Comparison of ENCODE assay signal across 9 mouse cellular contexts in the genomic region with DNA sequence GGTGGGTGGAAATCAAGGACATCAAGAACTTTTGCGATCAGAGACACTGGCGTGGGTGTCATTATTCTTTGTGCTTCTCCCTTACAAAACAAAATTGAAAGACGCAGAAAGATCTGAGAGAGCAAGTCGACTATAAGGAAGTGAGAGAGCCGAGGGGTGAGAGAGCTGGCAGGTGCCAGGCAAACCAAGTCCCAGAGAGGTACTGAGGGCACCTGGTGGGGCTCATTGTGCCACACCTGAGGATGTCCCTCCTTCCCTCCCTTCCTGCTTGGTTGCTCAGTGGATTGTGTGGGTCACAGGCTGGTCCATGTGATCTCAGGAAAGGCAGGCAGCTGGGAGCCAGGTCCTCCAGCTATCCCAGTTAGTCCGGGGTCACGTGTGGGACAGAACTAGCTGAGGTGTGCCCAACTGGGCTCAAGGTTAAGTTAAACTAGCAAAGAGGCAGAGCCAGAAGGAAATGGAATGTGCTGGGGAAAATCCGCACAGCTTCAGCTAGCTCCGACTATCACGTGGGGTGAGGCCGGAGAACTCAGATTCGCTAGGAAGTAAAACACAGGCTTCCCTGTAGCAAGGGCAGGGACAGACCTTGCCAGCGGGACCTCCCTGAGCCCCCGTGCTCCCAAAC. TPM values are rescaled to one million over a fixed set of nuclear protein-coding genes. Genes with fewer than 3 reads are reported as not detected.
A peak's percentile ranks its signal among the peaks of the same experiment; 100 is the strongest.
DNase-seq lines count a peak whose midpoint lies in the region; ATAC-seq lines count a peak whose summit lies in the region.
"Had no signal": no experiment of that assay in that cellular context is flagged by ENCODE, and none has a peak within 500 bp of the region (broad histone marks: within the 10 kb centered on the region; RNA-seq: fewer than 3 reads in every experiment).

No protein-coding gene starts in this region.

- DNase-seq in hindbrain, embryonic 10.5 days (ENCODE audit: low spot score), result peak; percentile 10
- DNase-seq in ZHBTc4 (ENCODE audit: low read depth, low spot score), result peak; percentile 70
- no peak for DNase-seq in right cerebral cortex, adult 2 months (ENCODE audit: low spot score in 2 of 2)
- DNase-seq in left cerebral cortex, postnatal 10 days (ENCODE audit: extremely low spot score in 1 of 2, low spot score in 2 of 2), result no peak

- H3K4me3 ChIP-seq in hindbrain, embryonic 10.5 days, result no peak overlapping the region
- no peak overlapping the region for H3K4me3 ChIP-seq in hindbrain, embryonic 13.5 days
- no peak overlapping the region; the same call in 1 of the 2 replicates for H3K4me3 ChIP-seq in heart, embryonic 16.5 days (ENCODE audit: low read length)
- no peak overlapping the region for H3K4me3 ChIP-seq in lung, embryonic 15.5 days

- H3K27ac ChIP-seq in hindbrain, embryonic 10.5 days, result no peak overlapping the region
- no peak overlapping the region for H3K27ac ChIP-seq in hindbrain, embryonic 13.5 days
- H3K27ac ChIP-seq in heart, embryonic 16.5 days (ENCODE audit: low read length), result no peak overlapping the region
- H3K27ac ChIP-seq in lung, embryonic 15.5 days, result no peak overlapping the region

- no peak for ATAC-seq in hindbrain, embryonic 13.5 days (ENCODE audit: low FRiP score)
- no peak for ATAC-seq in heart, embryonic 16.5 days (replicated peaks; ENCODE audit: extremely low read depth, insufficient read depth, low FRiP score)
- no peak for ATAC-seq in lung, embryonic 15.5 days (ENCODE audit: borderline replicate concordance, extremely low read depth, low FRiP score, low TSS enrichment)
- ATAC-seq in erythroblast, adult 5-6 weeks (replicated peaks; ENCODE audit: low FRiP score, poor library complexity, severe bottlenecking), result no peak

- WGBS in hindbrain, embryonic 10.5 days, result 38% methylated on average over 14 of the region's 14 CpGs
- 49% methylated on average over 14 of the region's 14 CpGs for WGBS in hindbrain, embryonic 13.5 days
- 35% methylated on average over 14 of the region's 14 CpGs for WGBS in heart, embryonic 16.5 days
- WGBS in lung, embryonic 15.5 days, result 30% methylated on average over 14 of the region's 14 CpGs

- no peak overlapping the region for H3K9ac ChIP-seq in hindbrain, embryonic 13.5 days
- peak overlapping the region; percentile 52; the same call in 1 of the 2 replicates for H3K9ac ChIP-seq in heart, embryonic 16.5 days (ENCODE audit: low read length)
- no peak overlapping the region for H3K9ac ChIP-seq in lung, embryonic 15.5 days

- intact Hi-C loops in left cerebral cortex, postnatal 10 days (cut with DNase I), result no loop called here

- no peaks in the 10 kb centered on the region for H3K36me3 ChIP-seq in hindbrain, embryonic 10.5 days
- H3K36me3 ChIP-seq in hindbrain, embryonic 13.5 days, result no peaks in the 10 kb centered on the region
- no peaks in the 10 kb centered on the region for H3K36me3 ChIP-seq in heart, embryonic 16.5 days (ENCODE audit: control insufficient read depth, insufficient read depth)
- no peaks in the 10 kb centered on the region for H3K36me3 ChIP-seq in lung, embryonic 15.5 days

- no peaks in the 10 kb centered on the region for H3K9me3 ChIP-seq in hindbrain, embryonic 10.5 days
- H3K9me3 ChIP-seq in hindbrain, embryonic 13.5 days, result no peaks in the 10 kb centered on the region
- no peaks in the 10 kb centered on the region for H3K9me3 ChIP-seq in heart, embryonic 16.5 days (replicated peaks; ENCODE audit: control insufficient read depth, low read length)
- H3K9me3 ChIP-seq in lung, embryonic 15.5 days, result no peaks in the 10 kb centered on the region

- H3K4me1 ChIP-seq in hindbrain, embryonic 10.5 days (replicated peaks), result 0 out of 2 replicates have a peak, but pooled peaks cover 6% of the 10 kb centered on the region
- H3K4me1 ChIP-seq in hindbrain, embryonic 13.5 days (replicated peaks), result no peaks in the 10 kb centered on the region
- H3K4me1 ChIP-seq in heart, embryonic 16.5 days (ENCODE audit: control insufficient read depth, insufficient read depth, low read length), result no peaks in the 10 kb centered on the region
- no peaks in the 10 kb centered on the region for H3K4me1 ChIP-seq in lung, embryonic 15.5 days

- H3K27me3 ChIP-seq in hindbrain, embryonic 10.5 days (ENCODE audit: insufficient read depth, poor library complexity, severe bottlenecking), result 0 out of 2 replicates have a peak, but pooled peaks cover 3% of the 10 kb centered on the region
- H3K27me3 ChIP-seq in hindbrain, embryonic 13.5 days, result 0 out of 2 replicates have a peak, but pooled peaks cover 6% of the 10 kb centered on the region
- no peaks in the 10 kb centered on the region for H3K27me3 ChIP-seq in heart, embryonic 16.5 days (ENCODE audit: control insufficient read depth, insufficient read depth, low read length)
- H3K27me3 ChIP-seq in lung, embryonic 15.5 days, result no peaks in the 10 kb centered on the region

- H3K4me2 ChIP-seq in hindbrain, embryonic 13.5 days, result no peak overlapping the region
- peak overlapping the region; percentile 55 for H3K4me2 ChIP-seq in heart, embryonic 16.5 days (ENCODE audit: low read depth, low read length)
- H3K4me2 ChIP-seq in lung, embryonic 15.5 days, result peak overlapping the region; percentile 19; the same call in 1 of the 2 replicates

RNA-seq across cellular contexts. Expression of gene Fa2h, which starts 26.9 kb away (rescaled TPM):
- 0.09 and 0.16 TPM in 2 replicates for polyA plus RNA-seq in hindbrain, embryonic 10.5 days (2016; fragmentation: Nextera tagmentation; extraction: Ambion mirVana)
- polyA plus RNA-seq in hindbrain, embryonic 13.5 days (2015; fragmentation: Nextera tagmentation; extraction: Ambion mirVana), result 0.19 and 0.22 TPM in 2 replicates
- polyA plus RNA-seq in heart, embryonic 16.5 days (2015; fragmentation: Nextera tagmentation; extraction: Ambion mirVana), result 0.14 and 0.17 TPM in 2 replicates
- polyA plus RNA-seq in lung, embryonic 15.5 days (2015; fragmentation: Nextera tagmentation; extraction: Ambion mirVana), result 0.17 and 0.39 TPM in 2 replicates
- 1 to 10 TPM; 4.1 to 5.1 TPM for total RNA-seq in left cerebral cortex, postnatal 10 days (2021)
- not detected in 2 replicates for total RNA-seq in erythroblast, adult 5-6 weeks (2015; ENCODE audit: low replicate concordance)
- not detected in 2 replicates for total RNA-seq in erythroblast, adult 5-6 weeks (2017; ENCODE audit: low replicate concordance)
- total RNA-seq: MEL had no signal

RNA-seq across cellular contexts. Expression of gene Mlkl, which starts 28.7 kb away (rescaled TPM):
- 0.63 and 0.65 TPM in 2 replicates for polyA plus RNA-seq in hindbrain, embryonic 10.5 days (2016; fragmentation: Nextera tagmentation; extraction: Ambion mirVana)
- polyA plus RNA-seq in hindbrain, embryonic 13.5 days (2015; fragmentation: Nextera tagmentation; extraction: Ambion mirVana), result 0.22 and 0.78 TPM in 2 replicates
- 3.0 and 4.4 TPM in 2 replicates for polyA plus RNA-seq in heart, embryonic 16.5 days (2015; fragmentation: Nextera tagmentation; extraction: Ambion mirVana)
- 4.3 and 5.2 TPM in 2 replicates for polyA plus RNA-seq in lung, embryonic 15.5 days (2015; fragmentation: Nextera tagmentation; extraction: Ambion mirVana)
- under 1 TPM; 0.34 to 0.58 TPM for total RNA-seq in left cerebral cortex, postnatal 10 days (2021)
- total RNA-seq in erythroblast, adult 5-6 weeks (2015; ENCODE audit: low replicate concordance), result 9.4 and 29.2 TPM in 2 replicates
- total RNA-seq in erythroblast, adult 5-6 weeks (2017; ENCODE audit: low replicate concordance), result 11.8 and 12.0 TPM in 2 replicates

Comparison
In these comparisons a context has a peak if more than half of its experiments do, and no peak if none do; other contexts are left out.
1. DNase-seq: peak in hindbrain, embryonic 10.5 days (single experiment) and ZHBTc4 (single experiment); none in right cerebral cortex, adult 2 months (0 of 2) and left cerebral cortex, postnatal 10 days (0 of 2).